Mouse (Mus musculus) brain, adult 2 months (tissue): ENCODE data around the gene Alg2.

Source experiments
- DNase-seq: peaks from one replicate; pipeline ENCODE4 v3.0.0; 2011; ENCODE audit warnings: low read depth, low spot score

Gene Alg2

GRCm38 (mm10) chr4:47473968-47474729, at the start of gene Alg2, which contains the start of gene Sec61b:
Gene Alg2 (minus strand): TSS chr4:47474333.
Gene Sec61b (plus strand): TSS chr4:47474658.
- DNase-seq: peak; percentile 100

- peak; percentile 78 for DNase-seq
Observed at GRCm38 (mm10) chr4:47521884-47522605, 47.9 kb upstream of the Alg2 start.

GRCm38 (mm10) chr4:47520076-47520475, 45.9 kb upstream of the Alg2 start:
- no peak for DNase-seq

GRCm38 (mm10) chr4:47518551-47519181, 44.5 kb upstream of the Alg2 start:
- DNase-seq: peak; percentile 75

- DNase-seq: peak; percentile 77
Observed at GRCm38 (mm10) chr4:47504841-47505517, 30.8 kb upstream of the Alg2 start.

- peak; percentile 34 for DNase-seq
Observed at GRCm38 (mm10) chr4:47503045-47503444, 28.9 kb upstream of the Alg2 start.

GRCm38 (mm10) chr4:47502546-47502971, 28.4 kb upstream of the Alg2 start:
- peak; percentile 75 for DNase-seq

GRCm38 (mm10) chr4:47499121-47499545, 25.0 kb upstream of the Alg2 start:
- DNase-seq: no peak

- DNase-seq: no peak
Observed at GRCm38 (mm10) chr4:47497811-47498385, 23.8 kb upstream of the Alg2 start.

- DNase-seq: no peak
Observed at GRCm38 (mm10) chr4:47494686-47495085, 20.6 kb upstream of the Alg2 start.

GRCm38 (mm10) chr4:47494137-47494536, 20.0 kb upstream of the Alg2 start:
- no peak for DNase-seq

GRCm38 (mm10) chr4:47493456-47493855, 19.3 kb upstream of the Alg2 start:
- DNase-seq: no peak

- peak; percentile 11 for DNase-seq
Observed at GRCm38 (mm10) chr4:47492311-47493086, 18.4 kb upstream of the Alg2 start.

- no peak for DNase-seq
Observed at GRCm38 (mm10) chr4:47491243-47491642, 17.1 kb upstream of the Alg2 start.

- no peak for DNase-seq
Observed at GRCm38 (mm10) chr4:47480576-47480975, 6.4 kb upstream of the Alg2 start.

GRCm38 (mm10) chr4:47480095-47480494, 6.0 kb upstream of the Alg2 start:
- DNase-seq: no peak

- DNase-seq: no peak
Observed at GRCm38 (mm10) chr4:47477539-47477938, 3.4 kb upstream of the Alg2 start.

- no peak for DNase-seq
Observed at GRCm38 (mm10) chr4:47474730-47475643, 854 bp upstream of the Alg2 start.

GRCm38 (mm10) chr4:47473586-47473967, 556 bp downstream of the Alg2 start:
- no peak for DNase-seq

GRCm38 (mm10) chr4:47467196-47467595, 6.9 kb downstream of the Alg2 start:
- no peak for DNase-seq
